Mouse (Mus musculus) testis, adult 2 months (tissue): ENCODE measurements around the gene Usp46. TPM values are rescaled to one million over a fixed set of nuclear protein-coding genes. Genes with fewer than 3 reads are reported as not detected.

ENCODE experiments used
- H3K27ac ChIP-seq: fragments of 200-500 bp; 2 replicates; pipeline ENCODE4 v1.5.1; 2012; ENCODE audit warnings: low read depth, low read length; ENCODE audit not compliant: control insufficient read depth, insufficient read depth
- H3K27me3 ChIP-seq: fragments of 200-500 bp; 2 replicates; pipeline ENCODE4 v1.6.1; 2012; ENCODE audit warnings: mild to moderate bottlenecking, low read length, moderate library complexity; ENCODE audit not compliant: control insufficient read depth, insufficient read depth
- H3K36me3 ChIP-seq: fragments of 200-500 bp; 2 replicates; pipeline ENCODE4 v1.6.1; 2012; ENCODE audit warnings: mild to moderate bottlenecking, low read length; ENCODE audit not compliant: control insufficient read depth, insufficient read depth
- H3K4me1 ChIP-seq: fragments of 200-500 bp; 2 replicates; pipeline ENCODE4 v1.6.1; 2012; ENCODE audit warnings: low read length; ENCODE audit not compliant: control insufficient read depth, insufficient read depth
- H3K4me3 ChIP-seq: fragments of 200-500 bp; 2 replicates; pipeline ENCODE4 v1.5.1; 2012; ENCODE audit warnings: low read depth, mild to moderate bottlenecking, low read length, moderate library complexity, mixed read lengths; ENCODE audit not compliant: control insufficient read depth
- CTCF ChIP-seq: fragments of 200-500 bp; IDR thresholded peaks from 2 replicates; pipeline ENCODE4 v1.5.1; 2012; ENCODE audit warnings: low read depth, mild to moderate bottlenecking, inconsistent platforms, low read length, moderate library complexity; ENCODE audit not compliant: control insufficient read depth, insufficient read depth, insufficient replicate concordance
- POLR2A ChIP-seq: fragments of 200-500 bp; IDR thresholded peaks from 2 replicates; pipeline ENCODE4 v1.6.1; 2012; ENCODE audit warnings: low read depth, mild to moderate bottlenecking, inconsistent platforms, low read length, moderate library complexity; ENCODE audit not compliant: control insufficient read depth
- polyA plus RNA-seq: library from polyadenylated mRNA; depleted of rRNA; stranded (reverse); fragments of >200 nt; gene quantifications from 2 replicates; pipeline ENCODE4 v1.2.3, GENCODE M21; 2012; rRNA removed

Gene Usp46
- polyA plus RNA-seq, 1 experiment = 20.4 TPM

GRCm38 (mm10) chr5:73951649-73952000 is 116.6 kb downstream of the Usp46 start:
- TF ChIP-seq CTCF (no peak), POLR2A (no peak)
- no peaks in the 10 kb centered on the region for H3K36me3 ChIP-seq
- no peak overlapping the region for H3K4me3 ChIP-seq
- no peaks in the 10 kb centered on the region for H3K27me3 ChIP-seq
- H3K27ac ChIP-seq = no peak overlapping the region
- peaks cover under 1% of the 10 kb centered on the region; the same call in 1 of the 2 replicates for H3K4me1 ChIP-seq

DNA sequence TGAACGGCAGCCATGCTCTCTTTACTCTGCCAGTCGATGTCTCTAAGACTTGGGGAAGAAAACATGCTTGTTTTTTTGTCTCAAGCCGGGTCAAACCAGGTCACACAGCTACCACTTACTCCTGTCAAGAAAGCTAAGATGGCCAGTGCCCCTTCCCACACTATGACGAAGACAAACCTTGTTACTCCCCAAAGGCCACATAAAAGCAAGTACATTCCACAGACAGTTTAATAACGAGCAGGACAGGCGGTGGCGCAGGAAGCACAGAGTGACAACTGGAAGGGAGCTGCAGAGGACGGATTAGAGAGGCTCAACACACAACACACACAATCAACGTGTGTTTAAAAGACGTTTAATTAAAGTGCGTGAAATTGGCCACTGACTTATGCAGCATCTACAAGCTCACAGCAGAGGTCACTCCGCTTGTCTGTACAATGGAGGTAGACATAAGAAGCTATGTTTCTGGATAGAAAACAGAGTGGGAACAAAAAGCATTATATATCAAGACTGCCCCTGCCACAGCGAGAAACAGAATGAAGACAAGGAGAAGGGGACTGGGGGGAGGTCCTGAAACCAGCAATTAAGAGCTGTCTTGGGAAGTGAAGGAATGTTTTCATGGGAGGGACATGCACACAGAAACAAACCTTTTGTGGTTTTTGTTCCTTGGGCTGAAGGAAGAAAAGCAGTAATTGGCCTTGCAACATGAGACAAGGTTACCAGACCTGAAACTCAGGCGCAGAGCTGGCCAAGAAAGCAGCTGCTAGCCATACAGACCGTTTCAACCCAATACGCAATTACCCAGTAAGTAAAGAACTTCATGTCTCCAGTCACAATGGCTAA is 117.2 kb downstream of the Usp46 start:
- Histone ChIP-seq H3K27me3 (no peaks in the 10 kb centered on the region), H3K4me3 (no peak overlapping the region), H3K36me3 (no peaks in the 10 kb centered on the region), H3K4me1 (peaks cover 3% of the 10 kb centered on the region; the same call in 1 of the 2 replicates), H3K27ac (no peak overlapping the region)
- TF ChIP-seq CTCF (no peak), POLR2A (no peak)

Other genes starting within 250 kb of the Usp46 start
- gene Rasl11b, start 126.9 kb upstream of the Usp46 start, polyA plus RNA-seq = 3.8 and 4.7 TPM in 2 replicates